Mouse (Mus musculus) T-helper 2 cell (primary cell): ENCODE data around the gene 1700013F07Rik.
"Not testable (repeated sequence)": the region's sequence is repeated elsewhere in the genome, so short reads cannot be mapped to it uniquely, and the experiment has no call there.

Source experiments
- in situ Hi-C: fragments of 300-600 bp; cut with MboI, MseI; formaldehyde crosslinking; loops from one replicate; pipeline ENCODE4 v1.15.1; 2025; ENCODE audit warnings: high pct_unique_total_duplicates

Gene 1700013F07Rik

GRCm38 (mm10) chr3:108533951-108534350, at the start of gene 1700013F07Rik:
1700013F07Rik (plus strand) TSS chr3:108534150.
- in situ Hi-C loops: no loop called here

GRCm38 (mm10) chr3:108484749-108485148, 49.2 kb upstream of the 1700013F07Rik start:
- in situ Hi-C loops: no loop called here

- in situ Hi-C loops: no loop called here
These were observed 44.0 kb upstream of the 1700013F07Rik start for GRCm38 (mm10) chr3:108489968-108490367.

GRCm38 (mm10) chr3:108494861-108495474, 39.0 kb upstream of the 1700013F07Rik start:
- in situ Hi-C loops: no loop called here

- in situ Hi-C loops: no loop called here
These were observed 38.5 kb upstream of the 1700013F07Rik start for GRCm38 (mm10) chr3:108495486-108495885.

- in situ Hi-C loops: no loop called here
These were observed 36.3 kb upstream of the 1700013F07Rik start for GRCm38 (mm10) chr3:108497602-108498001.

- in situ Hi-C loops: no loop called here
These were observed 34.1 kb upstream of the 1700013F07Rik start for GRCm38 (mm10) chr3:108499826-108500225.

GRCm38 (mm10) chr3:108501411-108501810, 32.5 kb upstream of the 1700013F07Rik start:
- in situ Hi-C loops: not testable (repeated sequence)

- in situ Hi-C loops: no loop called here
These were observed 30.0 kb upstream of the 1700013F07Rik start for GRCm38 (mm10) chr3:108503908-108504307.

- in situ Hi-C loops: no loop called here
These were observed 25.0 kb upstream of the 1700013F07Rik start for GRCm38 (mm10) chr3:108508745-108509474.

- in situ Hi-C loops: loop anchor here (10.0 kb wide), 1 partner anchor 1815 kb away; no protein-coding TSS in a partner anchor
These were observed 23.8 kb upstream of the 1700013F07Rik start for GRCm38 (mm10) chr3:108510156-108510555.

- in situ Hi-C loops: loop anchor here (10.0 kb wide), 1 partner anchor 1816 kb away; no protein-coding TSS in a partner anchor
These were observed 23.1 kb upstream of the 1700013F07Rik start for GRCm38 (mm10) chr3:108510716-108511483.

- in situ Hi-C loops: loop anchor here (10.0 kb wide), 1 partner anchor 1819 kb away; no protein-coding TSS in a partner anchor
These were observed 20.5 kb upstream of the 1700013F07Rik start for GRCm38 (mm10) chr3:108513465-108513864.

GRCm38 (mm10) chr3:108518276-108518675, 15.7 kb upstream of the 1700013F07Rik start:
- in situ Hi-C loops: loop anchor here (10.0 kb wide), 1 partner anchor 1823 kb away; no protein-coding TSS in a partner anchor

- in situ Hi-C loops: no loop called here
These were observed 10.5 kb upstream of the 1700013F07Rik start for GRCm38 (mm10) chr3:108523415-108523814.

- in situ Hi-C loops: no loop called here
These were observed 5.5 kb upstream of the 1700013F07Rik start for GRCm38 (mm10) chr3:108528489-108528888.

GRCm38 (mm10) chr3:108533114-108533885, 650 bp upstream of the 1700013F07Rik start:
- in situ Hi-C loops: no loop called here

- in situ Hi-C loops: no loop called here
These were observed 2.1 kb downstream of the 1700013F07Rik start for GRCm38 (mm10) chr3:108535896-108536516.

- in situ Hi-C loops: no loop called here
These were observed 2.7 kb downstream of the 1700013F07Rik start, which contains the start of gene 5330417C22Rik for GRCm38 (mm10) chr3:108536517-108537260. 5330417C22Rik (minus strand) TSS chr3:108536536.

GRCm38 (mm10) chr3:108537303-108537702, 3.4 kb downstream of the 1700013F07Rik start:
- in situ Hi-C loops: no loop called here
